Mouse (Mus musculus): ENCODE measurements around the gene Wfdc1. TPM values are rescaled to one million over a fixed set of nuclear protein-coding genes. Genes with fewer than 3 reads are reported as not detected.

Gene Wfdc1
- polyA plus RNA-seq, 1 experiment from 2014 or later: 6.0 TPM

- WGBS (ENCODE audit: insufficient replicate concordance): 52% methylated on average over 2 of the region's 2 CpGs
- DNase-seq (no peak), ATAC-seq (no peak)
- no peaks in the 10 kb centered on the region for H3K36me3 ChIP-seq (replicated peaks; ENCODE audit: insufficient read depth, low read length)
- TF ChIP-seq EP300 (IDR thresholded peaks at IDR 0.05; ENCODE audit: low read depth): no peak
- TF ChIP-seq CTCF (IDR thresholded peaks at IDR 0.05; ENCODE audit: low read depth): no peak
- no peaks in the 10 kb centered on the region for H3K4me1 ChIP-seq (ENCODE audit: insufficient read depth)
- peaks cover 21% of the 10 kb centered on the region; the same call in 1 of the 2 replicates for H3K27me3 ChIP-seq (ENCODE audit: insufficient read depth, low read length)
- no peaks in the 10 kb centered on the region for H3K9me3 ChIP-seq (ENCODE audit: low read length)
- H3K27ac ChIP-seq (ENCODE audit: low read depth): no peak overlapping the region
- H3K4me3 ChIP-seq (ENCODE audit: low read depth, low read length): no peak overlapping the region
- no peak overlapping the region for H3K4me2 ChIP-seq (ENCODE audit: low read depth, low read length)
- no peak overlapping the region for H3K9ac ChIP-seq (replicated peaks)
These were observed 30.2 kb upstream of the Wfdc1 start for GRCm38 (mm10) chr8:119635958-119636357.

GRCm38 (mm10) chr8:119636766-119637165 lies 29.4 kb upstream of the Wfdc1 start:
- ATAC-seq (no peak), DNase-seq (no peak)
- Histone ChIP-seq H3K4me3 (ENCODE audit: low read depth, low read length) (no peak overlapping the region), H3K9me3 (ENCODE audit: low read length) (no peaks in the 10 kb centered on the region), H3K36me3 (replicated peaks; ENCODE audit: insufficient read depth, low read length) (no peaks in the 10 kb centered on the region), H3K4me2 (ENCODE audit: low read depth, low read length) (no peak overlapping the region), H3K27ac (ENCODE audit: low read depth) (no peak overlapping the region), H3K4me1 (ENCODE audit: insufficient read depth) (no peaks in the 10 kb centered on the region), H3K9ac (replicated peaks) (no peak overlapping the region), H3K27me3 (ENCODE audit: insufficient read depth, low read length) (peaks cover 21% of the 10 kb centered on the region; the same call in 1 of the 2 replicates)
- TF ChIP-seq CTCF (IDR thresholded peaks at IDR 0.05; ENCODE audit: low read depth) (no peak), EP300 (IDR thresholded peaks at IDR 0.05; ENCODE audit: low read depth) (no peak)
- WGBS (ENCODE audit: insufficient replicate concordance): 53% methylated on average over 7 of the region's 7 CpGs

GRCm38 (mm10) chr8:119637381-119637780 lies 28.8 kb upstream of the Wfdc1 start:
- ATAC-seq (no peak), DNase-seq (no peak)
- Histone ChIP-seq H3K4me2 (ENCODE audit: low read depth, low read length) (no peak overlapping the region), H3K36me3 (replicated peaks; ENCODE audit: insufficient read depth, low read length) (no peaks in the 10 kb centered on the region), H3K4me1 (ENCODE audit: insufficient read depth) (no peaks in the 10 kb centered on the region), H3K27ac (ENCODE audit: low read depth) (no peak overlapping the region), H3K9ac (replicated peaks) (no peak overlapping the region), H3K9me3 (ENCODE audit: low read length) (no peaks in the 10 kb centered on the region), H3K4me3 (ENCODE audit: low read depth, low read length) (no peak overlapping the region), H3K27me3 (ENCODE audit: insufficient read depth, low read length) (peaks cover 17% of the 10 kb centered on the region; the same call in 1 of the 2 replicates)
- whole genome bisulfite sequencing (ENCODE audit: insufficient replicate concordance): 76% methylated on average over 4 of the region's 4 CpGs
- TF ChIP-seq EP300 (IDR thresholded peaks at IDR 0.05; ENCODE audit: low read depth) (no peak), CTCF (IDR thresholded peaks at IDR 0.05; ENCODE audit: low read depth) (no peak)

- Histone ChIP-seq H3K4me1 (ENCODE audit: insufficient read depth) (no peaks in the 10 kb centered on the region), H3K9ac (replicated peaks) (no peak overlapping the region), H3K36me3 (replicated peaks; ENCODE audit: insufficient read depth, low read length) (no peaks in the 10 kb centered on the region), H3K9me3 (ENCODE audit: low read length) (no peaks in the 10 kb centered on the region), H3K4me2 (ENCODE audit: low read depth, low read length) (no peak overlapping the region), H3K27me3 (ENCODE audit: insufficient read depth, low read length) (peaks cover 10% of the 10 kb centered on the region; the same call in 1 of the 2 replicates), H3K27ac (ENCODE audit: low read depth) (no peak overlapping the region), H3K4me3 (ENCODE audit: low read depth, low read length) (no peak overlapping the region)
- WGBS (ENCODE audit: insufficient replicate concordance): 75% methylated on average over 6 of the region's 6 CpGs
- TF ChIP-seq CTCF (IDR thresholded peaks at IDR 0.05; ENCODE audit: low read depth) (no peak), EP300 (IDR thresholded peaks at IDR 0.05; ENCODE audit: low read depth) (no peak)
- ATAC-seq (no peak), DNase-seq (no peak)
These were observed 27.9 kb upstream of the Wfdc1 start for GRCm38 (mm10) chr8:119638261-119638660.

GRCm38 (mm10) chr8:119639798-119640197 lies 26.4 kb upstream of the Wfdc1 start:
- Histone ChIP-seq H3K36me3 (replicated peaks; ENCODE audit: insufficient read depth, low read length) (no peaks in the 10 kb centered on the region), H3K27ac (ENCODE audit: low read depth) (no peak overlapping the region), H3K27me3 (ENCODE audit: insufficient read depth, low read length) (no peaks in the 10 kb centered on the region), H3K4me3 (ENCODE audit: low read depth, low read length) (no peak overlapping the region), H3K4me2 (ENCODE audit: low read depth, low read length) (no peak overlapping the region), H3K9ac (replicated peaks) (no peak overlapping the region), H3K4me1 (ENCODE audit: insufficient read depth) (no peaks in the 10 kb centered on the region), H3K9me3 (ENCODE audit: low read length) (no peaks in the 10 kb centered on the region)
- 61% methylated on average over 7 of the region's 7 CpGs for WGBS (ENCODE audit: insufficient replicate concordance)
- TF ChIP-seq CTCF (IDR thresholded peaks at IDR 0.05; ENCODE audit: low read depth) (no peak), EP300 (IDR thresholded peaks at IDR 0.05; ENCODE audit: low read depth) (no peak)
- no peak for DNase-seq
- ATAC-seq: no peak

GRCm38 (mm10) chr8:119641058-119641457 lies 25.1 kb upstream of the Wfdc1 start:
- H3K4me1 ChIP-seq (ENCODE audit: insufficient read depth): no peaks in the 10 kb centered on the region
- WGBS (ENCODE audit: insufficient replicate concordance): 57% methylated on average over 5 of the region's 5 CpGs
- no peak overlapping the region for H3K4me2 ChIP-seq (ENCODE audit: low read depth, low read length)
- H3K4me3 ChIP-seq (ENCODE audit: low read depth, low read length): no peak overlapping the region
- H3K9ac ChIP-seq (replicated peaks): no peak overlapping the region
- H3K27ac ChIP-seq (ENCODE audit: low read depth): no peak overlapping the region
- ATAC-seq: no peak
- H3K9me3 ChIP-seq (ENCODE audit: low read length): no peaks in the 10 kb centered on the region
- H3K27me3 ChIP-seq (ENCODE audit: insufficient read depth, low read length): no peaks in the 10 kb centered on the region
- DNase-seq: no peak
- TF ChIP-seq EP300 (IDR thresholded peaks at IDR 0.05; ENCODE audit: low read depth) (no peak), CTCF (IDR thresholded peaks at IDR 0.05; ENCODE audit: low read depth) (no peak)
- no peaks in the 10 kb centered on the region for H3K36me3 ChIP-seq (replicated peaks; ENCODE audit: insufficient read depth, low read length)

- Histone ChIP-seq H3K27ac (ENCODE audit: low read depth) (no peak overlapping the region), H3K36me3 (replicated peaks; ENCODE audit: insufficient read depth, low read length) (no peaks in the 10 kb centered on the region), H3K4me2 (ENCODE audit: low read depth, low read length) (no peak overlapping the region), H3K9ac (replicated peaks) (no peak overlapping the region), H3K27me3 (ENCODE audit: insufficient read depth, low read length) (no peaks in the 10 kb centered on the region), H3K9me3 (ENCODE audit: low read length) (no peaks in the 10 kb centered on the region), H3K4me1 (ENCODE audit: insufficient read depth) (no peaks in the 10 kb centered on the region), H3K4me3 (ENCODE audit: low read depth, low read length) (no peak overlapping the region)
- 96% methylated on average over 1 of the region's 1 CpGs for whole genome bisulfite sequencing (ENCODE audit: insufficient replicate concordance)
- no peak for TF ChIP-seq CTCF (IDR thresholded peaks at IDR 0.05; ENCODE audit: low read depth)
- ATAC-seq (no peak), DNase-seq (no peak)
These were observed 23.2 kb upstream of the Wfdc1 start for GRCm38 (mm10) chr8:119642960-119643359.

All from liver, postnatal 0 days (tissue).